Mouse (Mus musculus) layer of hippocampus, adult 8-10 months (tissue): ENCODE measurements at regions not wholly inside any gene's neighbourhood (a gene's known extent, or its start where the extent isn't known, plus 50 kb on each side); places are given as distances from the start of the nearest gene placed in this dataset.

ENCODE experiments used
- DNase-seq, 2 experiments: peaks; one replicate each; pipeline ENCODE4 v3.0.0; 2022; ENCODE audit warnings: low spot score in 2 of 2

- DNase-seq, result no peak
Observed at GRCm38 (mm10) chr12:58443007-58443406, 173.9 kb upstream of the Clec14a start.

GRCm38 (mm10) chr12:58441962-58442361, 172.9 kb upstream of the Clec14a start:
- DNase-seq, result no peak

- DNase-seq, result no peak
Observed at GRCm38 (mm10) chr12:58440666-58441065, 171.6 kb upstream of the Clec14a start.

- no peak for DNase-seq
Observed at GRCm38 (mm10) chr12:58437031-58437430, 167.9 kb upstream of the Clec14a start.

- DNase-seq, result no peak
Observed at GRCm38 (mm10) chr12:58434504-58434903, 165.4 kb upstream of the Clec14a start.

GRCm38 (mm10) chr12:58429929-58430328, 160.8 kb upstream of the Clec14a start:
- no peak for DNase-seq

- no peak for DNase-seq
Observed at GRCm38 (mm10) chr12:58426758-58427157, 157.7 kb upstream of the Clec14a start.

GRCm38 (mm10) chr12:58425961-58426360, 156.9 kb upstream of the Clec14a start:
- no peak for DNase-seq

GRCm38 (mm10) chr12:58423581-58423980, 154.5 kb upstream of the Clec14a start:
- DNase-seq, result no peak

- peak in 1 of 2 experiments; percentile 42 for DNase-seq
Observed at GRCm38 (mm10) chr12:58401904-58402303, 132.8 kb upstream of the Clec14a start.

- no peak for DNase-seq
Observed at GRCm38 (mm10) chr12:58360258-58360657, 91.2 kb upstream of the Clec14a start.

- no peak for DNase-seq
Observed at GRCm38 (mm10) chr12:58334163-58334562, 65.1 kb upstream of the Clec14a start.

GRCm38 (mm10) chr12:58329913-58330312, 60.8 kb upstream of the Clec14a start:
- DNase-seq, result no peak

GRCm38 (mm10) chr12:58323953-58324352, 54.9 kb upstream of the Clec14a start:
- no peak for DNase-seq
